Mouse (Mus musculus) CH12.LX (cell line): Measurements from ENCODE around the gene 3110001I22Rik. TPM values are rescaled to one million over a fixed set of nuclear protein-coding genes. Genes with fewer than 3 reads are reported as not detected.

Experiments used
- DNase-seq: peaks from one replicate; pipeline ENCODE4 v3.0.0-alpha.2; 2013; ENCODE audit errors: extremely low read depth
- H3K27ac ChIP-seq: 2 replicates; pipeline ENCODE4 v1.5.1; 2012; ENCODE audit warnings: low read depth, mild to moderate bottlenecking, control low read depth, moderate library complexity; ENCODE audit not compliant: insufficient read depth
- H3K27me3 ChIP-seq: replicated peaks from 2 replicates; pipeline ENCODE3; 2012; ENCODE audit warnings: inconsistent platforms
- H3K36me3 ChIP-seq, 2 experiments: replicated peaks in 1 of 2; 2 replicates each; pipeline versions ENCODE3 to v1.6.1; 2012; ENCODE audit warnings: inconsistent platforms in 1 of 2, low read length in 1 of 2, mild to moderate bottlenecking in 1 of 2, mixed read lengths in 1 of 2, moderate library complexity in 1 of 2; ENCODE audit not compliant: control insufficient read depth in 1 of 2, insufficient read depth in 1 of 2
- H3K4me1 ChIP-seq, 2 experiments: 2 replicates each; pipeline ENCODE4 v1.6.1; 2012; ENCODE audit warnings: inconsistent platforms in 1 of 2, moderate library complexity in 1 of 2; ENCODE audit not compliant: insufficient read depth in 2 of 2, control insufficient read depth in 1 of 2
- H3K4me2 ChIP-seq: 2 replicates; pipeline ENCODE4 v1.6.1; 2012; ENCODE audit warnings: low read depth, mild to moderate bottlenecking, control low read depth; ENCODE audit not compliant: poor library complexity, insufficient read depth, severe bottlenecking
- H3K4me3 ChIP-seq, 3 experiments: fragments of 150-350 bp in 1 of 3; sonication (generic) in 1 of 3; replicated peaks in 1 of 3; 2 replicates each; pipeline versions ENCODE3 to v1.5.1; 2011 to 2012; ENCODE audit warnings: low read depth in 2 of 3, low read length in 2 of 3, mild to moderate bottlenecking in 2 of 3, moderate library complexity in 2 of 3, control low read depth in 1 of 3, improper control_type of control experiment in 1 of 3, inconsistent platforms in 1 of 3, mixed read lengths in 1 of 3; ENCODE audit not compliant: poor library complexity in 1 of 3
- H3K79me2 ChIP-seq: replicated peaks from 2 replicates; pipeline ENCODE4 v1.6.1; 2012; ENCODE audit warnings: mild to moderate bottlenecking, moderate library complexity; ENCODE audit not compliant: control insufficient read depth, poor library complexity, insufficient read depth, severe bottlenecking; ENCODE audit errors: extremely low read depth
- H3K9ac ChIP-seq: 2 replicates; pipeline ENCODE4 v1.6.1; 2012; ENCODE audit warnings: low read depth, mild to moderate bottlenecking, control low read depth, moderate library complexity; ENCODE audit not compliant: insufficient read depth
- H3K9me3 ChIP-seq: replicated peaks from 2 replicates; pipeline ENCODE3; 2012; ENCODE audit warnings: low read length, inconsistent platforms, mixed read lengths
- E2F4 ChIP-seq: IDR thresholded peaks from 2 replicates; pipeline ENCODE4 v1.6.1; 2011; ENCODE audit warnings: low read depth, low read length, improper control_type of control experiment; ENCODE audit not compliant: insufficient replicate concordance
- ELF1 ChIP-seq: IDR thresholded peaks from 2 replicates; pipeline ENCODE4 v1.6.1; 2014; ENCODE audit warnings: low read depth, mild to moderate bottlenecking, inconsistent platforms, low read length, improper control_type of control experiment
- ETS1 ChIP-seq: conservative IDR thresholded peaks from 2 replicates; pipeline ENCODE4 v1.6.1; 2012; ENCODE audit warnings: low read depth, mild to moderate bottlenecking, inconsistent platforms, low read length, improper control_type of control experiment, moderate library complexity
- GABPA ChIP-seq: IDR thresholded peaks from 2 replicates; pipeline ENCODE4 v1.6.1; 2012; ENCODE audit warnings: low read depth, low read length, improper control_type of control experiment, inconsistent platforms; ENCODE audit not compliant: insufficient replicate concordance
- MAFK ChIP-seq: IDR thresholded peaks from 2 replicates; pipeline ENCODE4 v1.6.1; 2011; ENCODE audit warnings: low read length, improper control_type of control experiment; ENCODE audit not compliant: insufficient replicate concordance
- MAX ChIP-seq: IDR thresholded peaks from 2 replicates; pipeline ENCODE4 v1.6.1; 2011; ENCODE audit warnings: low read length, improper control_type of control experiment
- MXI1 ChIP-seq: IDR thresholded peaks from 2 replicates; pipeline ENCODE4 v1.6.1; 2011; ENCODE audit warnings: mild to moderate bottlenecking, low read depth, low read length, improper control_type of control experiment
- MYC ChIP-seq: IDR thresholded peaks from 2 replicates; pipeline ENCODE4 v1.6.1; 2011; ENCODE audit warnings: low read depth, mild to moderate bottlenecking, improper control_type of control experiment, low read length
- NELFE ChIP-seq: IDR thresholded peaks from 2 replicates; pipeline ENCODE4 v1.6.1; 2011; ENCODE audit warnings: low read depth, low read length, improper control_type of control experiment
- NRF1 ChIP-seq: IDR thresholded peaks from 2 replicates; pipeline ENCODE4 v1.6.1; 2014; ENCODE audit warnings: low read depth, mild to moderate bottlenecking, inconsistent platforms, low read length, improper control_type of control experiment, moderate library complexity
- POLR2A ChIP-seq: IDR thresholded peaks from 2 replicates; pipeline ENCODE4 v1.6.1; 2011; ENCODE audit warnings: low read depth, mild to moderate bottlenecking, improper control_type of control experiment, low read length
- POLR2AphosphoS2 ChIP-seq: IDR thresholded peaks from 2 replicates; pipeline ENCODE4 v1.6.1; 2011; ENCODE audit warnings: low read depth, low read length, improper control_type of control experiment
- RAD21 ChIP-seq: IDR thresholded peaks from 2 replicates; pipeline ENCODE4 v1.6.1; 2011; ENCODE audit warnings: low read depth, mild to moderate bottlenecking, low read length, improper control_type of control experiment, moderate library complexity
- RCOR1 ChIP-seq: conservative IDR thresholded peaks from 2 replicates; pipeline ENCODE4 v1.6.1; 2012; ENCODE audit warnings: low read depth, mild to moderate bottlenecking, inconsistent platforms, low read length, improper control_type of control experiment
- SIN3A ChIP-seq: IDR thresholded peaks from 2 replicates; pipeline ENCODE4 v1.6.1; 2012; ENCODE audit warnings: low read length, improper control_type of control experiment, inconsistent platforms
- TBP ChIP-seq: conservative IDR thresholded peaks from 2 replicates; pipeline ENCODE4 v1.6.1; 2011; ENCODE audit warnings: low read depth, low read length, improper control_type of control experiment
- ZNF384 ChIP-seq: IDR thresholded peaks from 2 replicates; pipeline ENCODE4 v1.6.1; 2012; ENCODE audit warnings: low read depth, low read length, improper control_type of control experiment, inconsistent platforms
- dilution Hi-C: fragments of 300-500 bp; cut with MboI; formaldehyde crosslinking; loops from 2 replicates; pipeline ENCODE4 v1.14.3; 2020; ENCODE audit warnings: low sequenced_read_pairs; ENCODE audit not compliant: extremely low pct_unique_long_range_greater_than_20kb, extremely low pct_ligation_motif_present
- in situ Hi-C: fragments of 300-500 bp; cut with MboI; formaldehyde crosslinking; loops from 3 replicates; pipeline ENCODE4 v1.14.3; 2019; ENCODE audit warnings: low sequenced_read_pairs, low pct_ligation_motif_present, low pct_unique_long_range_greater_than_20kb, mixed read lengths
- polyA plus RNA-seq: library from polyadenylated mRNA; unstranded; fragments of >175 nt; gene quantifications from 2 replicates; pipeline ENCODE4 v1.2.1, GENCODE M21; 2012; ENCODE audit warnings: low read depth; ENCODE audit not compliant: insufficient read length
- total RNA-seq, 2 experiments: library from RNA; depleted of rRNA; stranded (reverse); fragments of 300-350 nt in 1 of 2; fragments of >200 nt in 1 of 2; gene quantifications; 2 replicates each; pipeline ENCODE4 v1.2.3; 2012 to 2014

3110001I22Rik gene
- total and polyA plus RNA-seq, 3 experiments: 5.6 to 25.4 (median 10.8) TPM

DNA sequence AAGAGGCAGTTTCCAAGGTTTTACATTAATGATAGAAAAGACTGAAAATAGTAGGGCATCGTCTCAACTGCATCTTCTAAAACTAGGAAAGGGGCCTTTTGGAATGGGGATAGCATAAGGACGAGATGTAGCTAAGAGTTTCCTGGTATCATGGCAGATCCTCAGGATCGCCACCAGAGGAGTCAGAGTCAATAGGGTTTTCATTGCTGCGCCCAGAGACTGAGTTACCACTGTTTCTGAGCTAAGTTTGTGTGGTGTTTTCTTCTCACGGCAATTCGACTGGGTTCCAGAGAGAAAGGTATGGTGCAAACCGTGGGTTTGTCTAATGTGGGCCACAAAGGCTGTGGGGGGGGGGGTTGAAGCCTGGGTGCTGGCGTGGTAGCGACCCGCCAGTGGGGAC is 32.9 kb downstream of the 3110001I22Rik start:
- Histone ChIP-seq H3K36me3 (peaks cover 35 to 71% of the 10 kb centered on the region in 2 experiments), H3K27me3 (no peaks in the 10 kb centered on the region), H3K79me2 (no peaks in the 10 kb centered on the region), H3K4me2 (no peak overlapping the region), H3K4me1 (no peaks in the 10 kb centered on the region), H3K27ac (no peak overlapping the region), H3K9ac (no peak overlapping the region), H3K4me3 (no peak overlapping the region), H3K9me3 (no peaks in the 10 kb centered on the region)
- TF ChIP-seq MXI1 (no peak), POLR2A (no peak), GABPA (no peak), NELFE (no peak), SIN3A (no peak), ELF1 (no peak)
- no peak for DNase-seq
- in situ Hi-C loops (no loop called here), dilution Hi-C loops (no loop called here)

DNA sequence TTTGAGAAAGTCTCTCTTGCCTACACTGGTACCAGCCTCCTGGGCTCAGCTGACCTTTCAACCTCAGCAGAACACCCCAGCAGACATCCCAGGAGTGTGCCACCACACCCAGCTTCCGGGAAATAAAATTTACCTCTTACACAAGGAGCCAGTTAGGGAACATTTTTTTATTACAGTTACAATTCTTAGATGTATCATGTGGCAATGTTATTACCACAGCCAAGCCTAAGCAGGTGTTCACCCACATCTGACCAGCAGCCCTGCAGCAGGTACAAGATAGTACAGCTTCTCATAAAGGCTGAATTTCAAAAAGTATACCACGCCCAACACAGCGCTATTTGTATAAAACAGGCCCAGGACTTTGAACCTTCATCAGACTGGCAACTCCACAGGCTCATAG is 43.2 kb downstream of the 3110001I22Rik start:
- no peak for DNase-seq
- no peaks in the 10 kb centered on the region for H3K9me3 ChIP-seq
- H3K27ac ChIP-seq: no peak overlapping the region
- in situ Hi-C loops: no loop called here
- H3K4me1 ChIP-seq: no peaks in the 10 kb centered on the region
- H3K4me3 ChIP-seq: no peak overlapping the region
- TF ChIP-seq GABPA (no peak), RAD21 (no peak), ZNF384 (no peak), E2F4 (no peak), MAX (no peak), MAFK (no peak), POLR2AphosphoS2 (no peak), MXI1 (no peak), ELF1 (no peak), RCOR1 (no peak), POLR2A (no peak), TBP (no peak), NRF1 (no peak), ETS1 (no peak), MYC (no peak)
- TF ChIP-seq, all 38 proteins: peak for 0
- H3K79me2 ChIP-seq: no peaks in the 10 kb centered on the region
- H3K9ac ChIP-seq: no peak overlapping the region
- dilution Hi-C loops: no loop called here
- peaks cover 0 to 2% of the 10 kb centered on the region in 2 experiments for H3K36me3 ChIP-seq
- no peak overlapping the region for H3K4me2 ChIP-seq
- H3K27me3 ChIP-seq: no peaks in the 10 kb centered on the region
